Mouse (Mus musculus) testis, adult 2 months (tissue): ENCODE data around the gene Gm20388. TPM values are rescaled to one million over a fixed set of nuclear protein-coding genes. Genes with fewer than 3 reads are reported as not detected.

Source experiments
- H3K27ac ChIP-seq: fragments of 200-500 bp; 2 replicates; pipeline ENCODE4 v1.5.1; 2012; ENCODE audit warnings: low read depth, low read length; ENCODE audit not compliant: control insufficient read depth, insufficient read depth
- H3K27me3 ChIP-seq: fragments of 200-500 bp; 2 replicates; pipeline ENCODE4 v1.6.1; 2012; ENCODE audit warnings: mild to moderate bottlenecking, low read length, moderate library complexity; ENCODE audit not compliant: control insufficient read depth, insufficient read depth
- H3K36me3 ChIP-seq: fragments of 200-500 bp; 2 replicates; pipeline ENCODE4 v1.6.1; 2012; ENCODE audit warnings: mild to moderate bottlenecking, low read length; ENCODE audit not compliant: control insufficient read depth, insufficient read depth
- H3K4me1 ChIP-seq: fragments of 200-500 bp; 2 replicates; pipeline ENCODE4 v1.6.1; 2012; ENCODE audit warnings: low read length; ENCODE audit not compliant: control insufficient read depth, insufficient read depth
- H3K4me3 ChIP-seq: fragments of 200-500 bp; 2 replicates; pipeline ENCODE4 v1.5.1; 2012; ENCODE audit warnings: low read depth, mild to moderate bottlenecking, low read length, moderate library complexity, mixed read lengths; ENCODE audit not compliant: control insufficient read depth
- CTCF ChIP-seq: fragments of 200-500 bp; IDR thresholded peaks from 2 replicates; pipeline ENCODE4 v1.5.1; 2012; ENCODE audit warnings: low read depth, mild to moderate bottlenecking, inconsistent platforms, low read length, moderate library complexity; ENCODE audit not compliant: control insufficient read depth, insufficient read depth, insufficient replicate concordance
- POLR2A ChIP-seq: fragments of 200-500 bp; IDR thresholded peaks from 2 replicates; pipeline ENCODE4 v1.6.1; 2012; ENCODE audit warnings: low read depth, mild to moderate bottlenecking, inconsistent platforms, low read length, moderate library complexity; ENCODE audit not compliant: control insufficient read depth
- polyA plus RNA-seq: library from polyadenylated mRNA; depleted of rRNA; stranded (reverse); fragments of >200 nt; gene quantifications from 2 replicates; pipeline ENCODE4 v1.2.3, GENCODE M21; 2012

The Gm20388 gene
- polyA plus RNA-seq, 1 experiment = 5.6 TPM

GRCm38 (mm10) chr8:123407612-123408011, 3497.0 kb downstream of the Gm20388 start:
- H3K4me3 ChIP-seq = no peak overlapping the region
- no peak overlapping the region for H3K27ac ChIP-seq
- TF ChIP-seq POLR2A (no peak), CTCF (no peak)
- H3K27me3 ChIP-seq = no peaks in the 10 kb centered on the region
- peaks cover 14% of the 10 kb centered on the region for H3K4me1 ChIP-seq
- H3K36me3 ChIP-seq = no peaks in the 10 kb centered on the region

- Histone ChIP-seq H3K27ac (no peak overlapping the region), H3K36me3 (no peaks in the 10 kb centered on the region), H3K4me1 (peaks cover 14% of the 10 kb centered on the region), H3K4me3 (no peak overlapping the region), H3K27me3 (no peaks in the 10 kb centered on the region)
- TF ChIP-seq CTCF (no peak), POLR2A (no peak)
Observed at GRCm38 (mm10) chr8:123408586-123409544, 3498.2 kb downstream of the Gm20388 start.

- no peak overlapping the region for H3K27ac ChIP-seq
- no peaks in the 10 kb centered on the region for H3K36me3 ChIP-seq
- H3K4me1 ChIP-seq = peaks cover 14% of the 10 kb centered on the region
- no peak overlapping the region for H3K4me3 ChIP-seq
- TF ChIP-seq POLR2A (no peak), CTCF (no peak)
- H3K27me3 ChIP-seq = no peaks in the 10 kb centered on the region
Observed at GRCm38 (mm10) chr8:123410049-123410587, 3499.5 kb downstream of the Gm20388 start.

- H3K4me3 ChIP-seq = no peak overlapping the region
- no peaks in the 10 kb centered on the region for H3K27me3 ChIP-seq
- no peak for TF ChIP-seq POLR2A
- no peak for TF ChIP-seq CTCF
- no peaks in the 10 kb centered on the region for H3K36me3 ChIP-seq
- H3K27ac ChIP-seq = no peak overlapping the region
- H3K4me1 ChIP-seq = peaks cover 14% of the 10 kb centered on the region
Observed at GRCm38 (mm10) chr8:123410788-123411187, 3500.1 kb downstream of the Gm20388 start.

GRCm38 (mm10) chr8:123411246-123411645, 3500.6 kb downstream of the Gm20388 start, which contains the start of gene Tubb3:
TSS of gene Tubb3 (plus strand) at chr8:123411424.
- TF ChIP-seq POLR2A (peak; percentile 67), CTCF (no peak)
- Histone ChIP-seq H3K27ac (peak within 1 kb of the TSS; percentile 60), H3K27me3 (no peaks in the 10 kb centered on the region), H3K4me3 (peak within 1 kb of the TSS; percentile 78), H3K4me1 (peaks cover 14% of the 10 kb centered on the region), H3K36me3 (no peaks in the 10 kb centered on the region)

GRCm38 (mm10) chr8:123411781-123412327, 3501.2 kb downstream of the Gm20388 start:
- Histone ChIP-seq H3K27ac (peak overlapping the region; percentile 60), H3K36me3 (no peaks in the 10 kb centered on the region), H3K4me3 (peak overlapping the region; percentile 78), H3K4me1 (peaks cover 14% of the 10 kb centered on the region), H3K27me3 (no peaks in the 10 kb centered on the region)
- no peak for TF ChIP-seq POLR2A
- TF ChIP-seq CTCF = no peak

- Histone ChIP-seq H3K27ac (no peak overlapping the region), H3K4me3 (peak overlapping the region; percentile 20), H3K4me1 (peaks cover 14% of the 10 kb centered on the region), H3K27me3 (no peaks in the 10 kb centered on the region), H3K36me3 (no peaks in the 10 kb centered on the region)
- TF ChIP-seq POLR2A = no peak
- TF ChIP-seq CTCF = no peak
Observed at GRCm38 (mm10) chr8:123412560-123413170, 3502.0 kb downstream of the Gm20388 start.
